Mouse (Mus musculus): ENCODE data around the gene Zbtb37.
A peak's percentile ranks its signal among the peaks of the same experiment; 100 is the strongest.
"Not testable (repeated sequence)": the region's sequence is repeated elsewhere in the genome, so short reads cannot be mapped to it uniquely, and the experiment has no call there.

Zbtb37 gene

GRCm38 (mm10) chr1:161031881-161032280 lies 2.8 kb downstream of the Zbtb37 start:
- DNase-seq, result no peak

GRCm38 (mm10) chr1:161030058-161030457 lies 4.6 kb downstream of the Zbtb37 start:
- DNase-seq, result no peak

- DNase-seq, result not testable (repeated sequence)
These were observed 6.2 kb downstream of the Zbtb37 start for GRCm38 (mm10) chr1:161028427-161028826.

- no peak for DNase-seq
These were observed 7.5 kb downstream of the Zbtb37 start for GRCm38 (mm10) chr1:161027196-161027595.

- DNase-seq, result no peak
These were observed 9.0 kb downstream of the Zbtb37 start for GRCm38 (mm10) chr1:161025410-161026210.

GRCm38 (mm10) chr1:161020051-161020450 lies 14.6 kb downstream of the Zbtb37 start:
- no peak for DNase-seq

- no peak for DNase-seq
These were observed 18.3 kb downstream of the Zbtb37 start for GRCm38 (mm10) chr1:161016378-161016777.

GRCm38 (mm10) chr1:161010436-161010835 lies 24.2 kb downstream of the Zbtb37 start:
- DNase-seq, result no peak

GRCm38 (mm10) chr1:161008038-161008437 lies 26.6 kb downstream of the Zbtb37 start:
- no peak for DNase-seq

GRCm38 (mm10) chr1:161006471-161006870 lies 28.2 kb downstream of the Zbtb37 start:
- DNase-seq, result no peak

GRCm38 (mm10) chr1:161005526-161005925 lies 29.1 kb downstream of the Zbtb37 start:
- no peak for DNase-seq

- no peak for DNase-seq
These were observed 29.7 kb downstream of the Zbtb37 start for GRCm38 (mm10) chr1:161004942-161005341.

GRCm38 (mm10) chr1:160993851-160994250 lies 40.8 kb downstream of the Zbtb37 start:
- DNase-seq, result no peak

- DNase-seq, result no peak
These were observed 45.3 kb downstream of the Zbtb37 start for GRCm38 (mm10) chr1:160989395-160989794.

- no peak for DNase-seq
These were observed 47.6 kb downstream of the Zbtb37 start for GRCm38 (mm10) chr1:160986881-160987635.

GRCm38 (mm10) chr1:160985477-160985876 lies 49.2 kb downstream of the Zbtb37 start:
- no peak for DNase-seq

GRCm38 (mm10) chr1:160984731-160985130 lies 49.9 kb downstream of the Zbtb37 start:
- DNase-seq, result not testable (repeated sequence)

GRCm38 (mm10) chr1:160982887-160983286 lies 51.8 kb downstream of the Zbtb37 start:
- DNase-seq, result no peak

GRCm38 (mm10) chr1:160981337-160981736 lies 53.3 kb downstream of the Zbtb37 start:
- DNase-seq, result no peak

- DNase-seq, result peak; percentile 26
These were observed 54.0 kb downstream of the Zbtb37 start for GRCm38 (mm10) chr1:160980537-160981234.

- no peak for DNase-seq
These were observed 54.6 kb downstream of the Zbtb37 start for GRCm38 (mm10) chr1:160980021-160980420.

- no peak for DNase-seq
These were observed 56.4 kb downstream of the Zbtb37 start, which contains the start of gene Serpinc1 for GRCm38 (mm10) chr1:160978071-160978735. Gene Serpinc1 (plus strand): TSS chr1:160978585.

- no peak for DNase-seq
These were observed 66.0 kb downstream of the Zbtb37 start for GRCm38 (mm10) chr1:160968643-160969042.

All from kidney, adult 18-20 months (tissue).